ENCODE assay signal across 9 mouse cellular contexts in the genomic region with DNA sequence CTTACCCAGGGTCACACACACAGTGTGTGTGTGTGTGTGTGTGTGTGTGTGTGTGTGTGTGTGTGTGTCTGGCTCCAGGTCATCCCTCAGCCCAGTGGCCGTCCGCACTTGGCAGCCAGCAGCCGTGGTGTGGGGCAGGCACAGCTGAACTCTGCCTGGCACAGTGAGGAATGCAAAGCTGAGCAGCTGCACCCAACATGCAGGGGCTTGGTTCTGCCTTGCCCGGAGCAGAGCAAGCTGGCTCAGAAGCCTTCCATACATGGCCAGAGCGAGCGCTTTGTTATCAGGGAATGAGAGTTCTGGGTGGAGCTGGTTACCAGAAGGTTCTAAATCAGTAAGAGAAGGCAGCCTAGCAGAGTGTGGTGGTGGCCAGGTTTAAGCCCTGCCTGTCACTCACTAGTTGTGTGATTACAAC. TPM values are rescaled to one million over a fixed set of nuclear protein-coding genes. Genes with fewer than 3 reads are reported as not detected.
DNase-seq lines count a peak whose midpoint lies in the region; ATAC-seq and TF ChIP-seq lines count a peak whose summit lies in the region.
"Had no signal": no experiment of that assay in that cellular context is flagged by ENCODE, and none has a peak within 500 bp of the region (broad histone marks: within the 10 kb centered on the region; RNA-seq: fewer than 3 reads in every experiment).

No protein-coding gene starts in this region.

- peak; percentile 50; the same call in 1 of the 2 replicates for ATAC-seq in neural tube, embryonic 15.5 days (ENCODE audit: low FRiP score)

- no peak overlapping the region for H3K4me2 ChIP-seq in neural tube, embryonic 15.5 days
- H3K4me2 ChIP-seq: neural tube, embryonic 12.5 days had no signal

- peak; percentile 45 for DNase-seq in retina, postnatal 1 day
- DNase-seq in retina, embryonic 14.5 days (ENCODE audit: low spot score): no peak
- peak; percentile 84 for DNase-seq in heart, postnatal 4 days
- peak in 1 of 2 experiments; percentile 47 for DNase-seq in left cerebral cortex, adult 2 months (ENCODE audit: extremely low spot score in 1 of 2, low spot score in 2 of 2)
- DNase-seq in natural killer cell, adult 2 months (ENCODE audit: low spot score in 2 of 2): no peak
- DNase-seq in cerebellum, postnatal 36 days: no peak

- peak overlapping the region; percentile 35; the same call in 1 of the 2 replicates for H3K27ac ChIP-seq in embryonic fibroblast, embryonic 13.5 days (ENCODE audit: insufficient read depth, low read length)
- peak overlapping the region; percentile 69 for H3K27ac ChIP-seq in left cerebral cortex, adult 2 months
- H3K27ac ChIP-seq in neural tube, embryonic 15.5 days (replicated peaks): peak overlapping the region; percentile 34
- H3K27ac ChIP-seq: neural tube, embryonic 12.5 days had no signal

- H3K4me1 ChIP-seq in embryonic fibroblast, embryonic 13.5 days (ENCODE audit: control insufficient read depth, insufficient read depth, low read length): peaks cover 7% of the 10 kb centered on the region
- H3K4me1 ChIP-seq in neural tube, embryonic 15.5 days: peaks cover 12% of the 10 kb centered on the region
- H3K4me1 ChIP-seq: neural tube, embryonic 12.5 days had no signal

- TF ChIP-seq CTCF in embryonic fibroblast, embryonic 13.5 days (IDR thresholded peaks at IDR 0.05; ENCODE audit: borderline replicate concordance, insufficient read depth, low read length): no peak
- TF ChIP-seq CTCF in left cerebral cortex, adult 2 months (IDR thresholded peaks at IDR 0.05): no peak

- H3K4me3 ChIP-seq in embryonic fibroblast, embryonic 13.5 days (ENCODE audit: insufficient read depth, low read length): no peak overlapping the region
- no peak overlapping the region for H3K4me3 ChIP-seq in left cerebral cortex, adult 2 months
- H3K4me3 ChIP-seq in neural tube, embryonic 15.5 days (replicated peaks): no peak overlapping the region
- H3K4me3 ChIP-seq: neural tube, embryonic 12.5 days had no signal

- H3K27me3 ChIP-seq in neural tube, embryonic 15.5 days (replicated peaks): no peaks in the 10 kb centered on the region
- H3K27me3 ChIP-seq: neural tube, embryonic 12.5 days had no signal

- no peak; the same call in 1 of the 2 replicates for TF ChIP-seq POLR2A in embryonic fibroblast, embryonic 13.5 days (IDR thresholded peaks at IDR 0.05; ENCODE audit: low read depth, low read length)

- H3K9ac ChIP-seq in neural tube, embryonic 15.5 days (replicated peaks): no peak overlapping the region; the same call in 1 of the 2 replicates
- H3K9ac ChIP-seq: neural tube, embryonic 12.5 days had no signal

- intact Hi-C loops in left cerebral cortex, adult 2 months (cut with DNase I): no loop called here

- no peaks in the 10 kb centered on the region for H3K9me3 ChIP-seq in neural tube, embryonic 15.5 days (replicated peaks)
- H3K9me3 ChIP-seq: neural tube, embryonic 12.5 days had no signal

- peaks cover 32% of the 10 kb centered on the region for H3K36me3 ChIP-seq in neural tube, embryonic 15.5 days

- WGBS in neural tube, embryonic 15.5 days: 52% methylated on average over 6 of the region's 6 CpGs

RNA-seq across cellular contexts. Expression of a gene that starts 11.1 kb away (rescaled TPM):
- 17.0 and 27.4 TPM in 2 replicates for polyA plus RNA-seq in embryonic fibroblast, embryonic 13.5 days (2011; ENCODE audit: insufficient read length, low read depth, missing spikeins)
- total RNA-seq in heart, postnatal 4 days (2021): 100 to 1,000 TPM in 1 of 2 experiments, 10 to 100 TPM in 1; 92.8 to 101 TPM
- 10 to 100 TPM; 22.8 to 23.2 TPM for total RNA-seq in left cerebral cortex, adult 2 months (2021)
- polyA plus RNA-seq in neural tube, embryonic 15.5 days (2015; fragmentation: Nextera tagmentation; extraction: Ambion mirVana): 11.6 and 12.2 TPM in 2 replicates

RNA-seq across cellular contexts. Expression of a gene that starts 22.6 kb away (rescaled TPM):
- polyA plus RNA-seq in embryonic fibroblast, embryonic 13.5 days (2011; ENCODE audit: insufficient read length, low read depth, missing spikeins): 247 and 268 TPM in 2 replicates
- total RNA-seq in heart, postnatal 4 days (2021): 100 to 1,000 TPM; 103 to 109 TPM
- 10 to 100 TPM; 62.5 to 66.6 TPM for total RNA-seq in left cerebral cortex, adult 2 months (2021)
- 164 and 193 TPM in 2 replicates for polyA plus RNA-seq in neural tube, embryonic 15.5 days (2015; fragmentation: Nextera tagmentation; extraction: Ambion mirVana)

RNA-seq across cellular contexts. Expression of a gene that starts 34.9 kb away (rescaled TPM):
- polyA plus RNA-seq in embryonic fibroblast, embryonic 13.5 days (2011; ENCODE audit: insufficient read length, low read depth, missing spikeins): 10.4 and 13.8 TPM in 2 replicates
- total RNA-seq in heart, postnatal 4 days (2021): 10 to 100 TPM; 11.8 to 12.7 TPM
- 10 to 100 TPM; 19.7 to 19.8 TPM for total RNA-seq in left cerebral cortex, adult 2 months (2021)
- 52.4 and 52.8 TPM in 2 replicates for polyA plus RNA-seq in neural tube, embryonic 15.5 days (2015; fragmentation: Nextera tagmentation; extraction: Ambion mirVana)

RNA-seq across cellular contexts. Expression of a gene that starts 43.2 kb away (rescaled TPM):
- polyA plus RNA-seq in embryonic fibroblast, embryonic 13.5 days (2011; ENCODE audit: insufficient read length, low read depth, missing spikeins): 82.7 and 96.6 TPM in 2 replicates
- total RNA-seq in heart, postnatal 4 days (2021): 100 to 1,000 TPM; 126 to 139 TPM
- 100 to 1,000 TPM; 100 to 103 TPM for total RNA-seq in left cerebral cortex, adult 2 months (2021)
- 248 and 249 TPM in 2 replicates for polyA plus RNA-seq in neural tube, embryonic 15.5 days (2015; fragmentation: Nextera tagmentation; extraction: Ambion mirVana)

RNA-seq across cellular contexts. Expression of a gene that starts 43.4 kb away (rescaled TPM):
- 1.7 and 2.2 TPM in 2 replicates for polyA plus RNA-seq in embryonic fibroblast, embryonic 13.5 days (2011; ENCODE audit: insufficient read length, low read depth, missing spikeins)
- 1 to 10 TPM; 1.2 to 2.1 TPM for total RNA-seq in heart, postnatal 4 days (2021)
- total RNA-seq in left cerebral cortex, adult 2 months (2021): 10 to 100 TPM; 12.0 to 12.9 TPM
- 11.3 and 12.6 TPM in 2 replicates for polyA plus RNA-seq in neural tube, embryonic 15.5 days (2015; fragmentation: Nextera tagmentation; extraction: Ambion mirVana)

Comparison
In these comparisons a context has a peak if more than half of its experiments do, and no peak if none do; other contexts are left out.
1. DNase-seq: peak in retina, postnatal 1 day (single experiment) and heart, postnatal 4 days (single experiment); none in retina, embryonic 14.5 days (single experiment), natural killer cell, adult 2 months (0 of 2) and cerebellum, postnatal 36 days (0 of 2).
2. Peak in every context shown above with its lines, with median percentiles within 50 percentile points of each other: H3K27ac ChIP-seq.